Mouse (Mus musculus): ENCODE measurements around the gene Gramd1b.

DNA sequence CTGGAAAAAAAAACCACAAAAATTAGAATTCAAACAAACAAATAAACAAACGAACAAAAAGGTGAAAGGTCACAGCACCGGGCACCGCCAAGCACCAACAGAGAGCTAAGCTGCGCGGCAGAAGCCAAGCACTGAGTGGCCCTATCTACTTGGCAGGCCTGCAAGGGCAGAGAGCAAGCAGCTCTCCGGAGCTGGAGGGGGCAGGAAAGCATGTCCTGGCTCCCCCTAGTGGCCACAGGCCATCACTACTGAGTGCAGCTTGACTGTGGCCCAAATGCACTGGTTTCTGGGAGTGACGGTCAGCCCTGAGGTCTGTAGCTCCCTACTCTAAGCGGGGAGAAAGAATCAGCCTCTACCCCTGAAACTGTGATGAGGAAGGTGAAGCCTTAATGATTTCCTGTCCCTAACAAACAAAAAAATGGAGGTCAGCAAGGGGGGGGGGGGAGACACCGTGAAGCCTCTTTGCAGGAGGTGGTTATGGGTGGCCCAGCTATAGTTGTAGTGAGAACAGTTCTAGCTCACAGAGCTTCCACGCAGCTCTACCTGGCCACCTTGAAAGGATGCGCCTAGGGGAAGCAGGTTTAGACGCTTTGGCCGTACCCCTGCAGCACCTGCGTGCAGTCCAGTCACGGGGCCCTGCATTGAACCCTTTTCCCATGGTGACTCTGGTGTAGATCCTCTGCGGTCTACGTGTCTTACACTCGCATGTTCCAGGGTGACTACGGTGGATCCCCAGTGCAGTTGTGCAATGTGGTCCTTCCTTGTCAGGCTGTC lies 200.4 kb downstream of the Gramd1b start:
- TF ChIP-seq CTCF (IDR thresholded peaks at IDR 0.05; ENCODE audit: insufficient read depth, low read depth, low read length): peak; percentile 90
- no peak for TF ChIP-seq POLR2A (IDR thresholded peaks at IDR 0.05; ENCODE audit: insufficient read depth, low read depth, low read length)
